Mouse (Mus musculus): ENCODE results near the gene Ankrd28. TPM values are rescaled to one million over a fixed set of nuclear protein-coding genes. Genes with fewer than 3 reads are reported as not detected.
A peak's percentile ranks its signal among the peaks of the same experiment; 100 is the strongest.

Gene Ankrd28
- total RNA-seq, 1 experiment from 2014 or later, result 102 TPM

DNA sequence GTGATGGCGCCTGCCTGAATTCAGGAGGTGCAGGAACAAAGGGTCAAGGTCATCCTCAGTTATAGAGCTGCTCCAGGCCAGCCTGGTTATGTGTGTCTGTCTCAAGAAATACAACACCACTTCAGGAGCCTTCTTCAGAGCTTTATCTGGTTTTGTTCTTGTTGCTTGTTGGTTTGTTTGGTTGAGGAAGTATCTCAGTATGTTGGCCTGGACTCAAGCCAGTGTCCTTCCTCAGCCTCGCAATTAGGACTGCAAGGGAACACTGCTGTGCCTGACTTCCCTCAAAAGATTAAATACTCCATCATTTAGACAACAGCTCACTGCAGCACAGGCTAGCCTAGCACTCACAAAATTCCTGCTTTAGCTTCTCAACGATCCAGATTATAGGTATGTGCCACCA, 109.2 kb downstream of the Ankrd28 start:
- no peak for ATAC-seq (replicated peaks; ENCODE audit: low read depth, poor library complexity, severe bottlenecking)

- no peak for ATAC-seq (replicated peaks; ENCODE audit: low read depth, poor library complexity, severe bottlenecking)
Measured at GRCm38 (mm10) chr14:31718332-31718731, 112.1 kb downstream of the Ankrd28 start.

DNA sequence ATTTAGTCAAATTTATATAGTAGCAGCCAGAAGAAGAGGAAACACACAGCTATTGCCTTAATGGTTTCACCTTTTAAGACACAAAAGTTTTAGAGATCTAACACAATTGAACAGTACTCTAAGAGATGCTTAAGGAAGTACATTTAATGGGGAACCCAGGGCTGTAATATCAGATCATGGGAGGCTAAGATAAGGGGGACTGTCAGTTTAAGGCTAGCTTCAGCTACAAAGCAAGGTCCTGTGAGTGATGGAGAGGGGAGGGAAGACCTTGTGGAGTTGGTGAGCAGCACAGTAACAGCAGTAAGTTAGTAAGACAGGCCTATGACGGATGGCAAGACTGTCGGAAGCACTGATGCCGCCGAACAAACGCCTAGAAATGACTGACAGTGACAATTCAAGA, 113.1 kb downstream of the Ankrd28 start:
- no peak for ATAC-seq (replicated peaks; ENCODE audit: low read depth, poor library complexity, severe bottlenecking)

DNA sequence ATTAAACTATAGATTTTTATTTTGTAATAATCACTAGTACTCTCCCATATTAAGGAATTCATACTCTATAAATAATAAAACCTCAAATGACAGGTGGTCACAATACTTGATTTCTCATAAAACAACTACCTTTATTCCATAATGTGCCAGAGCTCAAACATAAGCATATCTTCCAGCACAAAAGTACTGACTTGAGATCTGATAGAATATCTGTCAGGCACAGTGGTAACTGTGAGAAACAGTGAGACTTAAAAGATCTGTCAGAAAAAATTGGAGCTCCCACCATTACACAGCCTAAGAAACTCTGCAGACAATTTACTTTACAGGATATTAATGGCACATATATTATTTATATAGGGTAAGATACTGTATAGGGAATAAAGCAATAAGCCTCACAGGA, 114.8 kb downstream of the Ankrd28 start:
- no peak for ATAC-seq (replicated peaks; ENCODE audit: low read depth, poor library complexity, severe bottlenecking)

GRCm38 (mm10) chr14:31709343-31709742, 121.1 kb downstream of the Ankrd28 start:
- ATAC-seq (replicated peaks; ENCODE audit: low read depth, poor library complexity, severe bottlenecking), result no peak

DNA sequence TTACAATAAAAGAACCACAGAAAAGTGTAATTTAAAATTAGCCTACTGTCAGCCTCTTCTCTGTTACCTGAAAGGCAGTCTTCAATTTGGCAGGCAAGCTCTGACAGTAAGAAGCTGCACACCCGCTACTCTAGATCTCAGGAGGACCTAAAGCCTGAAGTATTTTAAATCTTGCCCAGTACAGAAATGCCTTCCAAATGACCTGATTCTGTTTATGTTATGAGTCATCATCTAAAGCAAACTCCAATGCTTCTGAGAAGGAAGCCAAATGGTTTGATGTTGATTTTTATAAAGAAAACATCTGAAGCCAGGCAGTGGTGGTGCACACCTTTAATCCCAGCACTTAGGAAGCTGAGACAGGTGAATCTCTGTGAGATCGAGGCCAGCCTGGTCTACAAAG, 130.1 kb downstream of the Ankrd28 start:
- ATAC-seq (replicated peaks; ENCODE audit: low read depth, poor library complexity, severe bottlenecking), result no peak

DNA sequence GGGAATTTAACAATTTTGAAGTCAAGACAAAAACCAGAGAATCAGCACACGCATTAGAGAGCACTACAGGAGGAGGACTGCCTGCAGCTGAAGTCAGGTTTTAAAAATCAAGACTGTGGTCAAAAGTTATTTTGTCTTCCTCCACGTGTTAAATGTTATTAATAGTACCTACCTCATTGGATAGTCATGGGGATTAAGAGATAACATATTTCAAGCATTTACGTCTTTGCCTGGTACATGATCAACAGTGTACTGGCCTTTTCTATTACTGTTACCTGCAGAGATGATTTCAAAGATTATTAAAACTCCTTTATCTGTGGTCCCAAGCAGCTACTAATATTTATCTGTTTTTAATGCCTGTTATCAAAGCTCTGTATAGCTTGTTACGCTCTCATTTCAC, 132.7 kb downstream of the Ankrd28 start:
- no peak for ATAC-seq (replicated peaks; ENCODE audit: low read depth, poor library complexity, severe bottlenecking)

DNA sequence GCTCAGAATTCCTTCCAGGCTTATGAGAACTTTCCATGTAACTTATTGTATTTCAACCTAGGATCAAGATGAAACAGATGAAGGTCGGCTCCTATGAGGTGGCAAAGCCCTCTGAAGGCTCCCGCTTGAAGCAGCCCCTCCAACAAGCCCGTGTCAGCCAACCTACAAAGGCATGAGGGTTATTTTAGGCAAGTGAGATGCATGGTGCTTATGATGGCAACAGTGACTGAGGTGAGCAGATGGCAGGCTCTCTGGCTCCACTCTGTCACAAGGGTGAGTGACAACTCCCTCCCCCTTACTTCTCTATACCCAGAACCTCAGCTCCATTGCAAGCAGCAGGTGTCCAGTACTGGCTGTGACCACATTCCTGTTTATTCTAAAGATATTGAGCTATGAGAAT, 133.1 kb downstream of the Ankrd28 start:
- ATAC-seq (replicated peaks; ENCODE audit: low read depth, poor library complexity, severe bottlenecking), result no peak

DNA sequence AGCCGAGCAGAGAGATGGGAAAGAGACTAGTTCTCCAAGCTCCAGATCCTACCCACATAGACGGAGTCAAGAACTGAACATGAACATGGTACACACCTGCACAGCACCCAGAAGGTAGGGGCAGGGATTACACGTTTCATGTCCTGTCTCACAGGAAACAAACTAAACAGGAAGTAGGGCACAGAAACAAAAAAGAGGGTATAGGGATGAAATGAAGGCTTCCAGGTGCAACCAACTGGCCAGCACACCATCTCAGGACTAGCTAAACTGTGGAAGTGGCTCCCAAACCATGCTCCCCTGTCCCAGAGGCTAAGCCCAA, 133.5 kb downstream of the Ankrd28 start:
- no peak for ATAC-seq (replicated peaks; ENCODE audit: low read depth, poor library complexity, severe bottlenecking)

- ATAC-seq (replicated peaks; ENCODE audit: low read depth, poor library complexity, severe bottlenecking), result no peak
Measured at GRCm38 (mm10) chr14:31696206-31696984, 134.1 kb downstream of the Ankrd28 start.

DNA sequence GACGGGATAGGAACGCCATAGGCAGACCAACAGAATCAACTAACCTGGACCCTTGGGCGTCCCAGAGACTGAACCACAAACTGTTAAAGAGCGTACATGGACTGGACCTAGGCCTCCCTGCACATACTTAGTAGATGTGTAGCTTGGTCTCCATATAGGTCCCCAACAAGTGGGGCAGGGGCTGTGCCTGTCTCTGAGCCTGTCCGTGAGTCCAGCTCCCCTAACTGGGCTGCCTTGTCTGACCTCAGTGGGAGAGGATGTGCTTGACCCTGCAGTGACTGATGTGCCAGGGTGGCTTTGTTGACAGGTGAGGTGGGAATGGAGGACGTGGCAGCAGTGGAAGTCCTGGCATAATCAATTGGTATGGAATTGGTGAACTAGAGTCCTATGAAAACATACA, 137.9 kb downstream of the Ankrd28 start:
- no peak for ATAC-seq (replicated peaks; ENCODE audit: low read depth, poor library complexity, severe bottlenecking)

DNA sequence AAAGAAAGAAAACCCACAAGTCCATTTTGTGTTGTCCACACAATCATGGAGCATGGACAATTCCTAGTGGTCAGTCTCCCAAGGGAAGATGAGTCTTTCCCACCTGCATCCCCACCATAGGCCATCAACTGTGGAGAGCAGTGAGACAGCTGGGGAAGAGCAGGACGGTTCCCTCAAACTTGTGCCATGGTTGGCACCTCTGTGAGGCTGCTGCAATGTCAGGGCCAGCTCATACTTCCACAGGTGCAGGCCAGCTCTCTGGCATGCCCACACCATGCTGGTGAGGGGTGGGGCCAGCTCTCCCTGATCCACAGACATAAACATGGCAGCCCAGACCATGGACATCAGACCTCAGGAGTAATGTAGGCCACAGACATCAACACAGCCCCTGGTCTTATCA, 144.2 kb downstream of the Ankrd28 start:
- no peak for ATAC-seq (replicated peaks; ENCODE audit: low read depth, poor library complexity, severe bottlenecking)

- ATAC-seq (replicated peaks; ENCODE audit: low read depth, poor library complexity, severe bottlenecking), result peak; percentile 76
Measured at GRCm38 (mm10) chr14:31685680-31686079, 144.8 kb downstream of the Ankrd28 start.

DNA sequence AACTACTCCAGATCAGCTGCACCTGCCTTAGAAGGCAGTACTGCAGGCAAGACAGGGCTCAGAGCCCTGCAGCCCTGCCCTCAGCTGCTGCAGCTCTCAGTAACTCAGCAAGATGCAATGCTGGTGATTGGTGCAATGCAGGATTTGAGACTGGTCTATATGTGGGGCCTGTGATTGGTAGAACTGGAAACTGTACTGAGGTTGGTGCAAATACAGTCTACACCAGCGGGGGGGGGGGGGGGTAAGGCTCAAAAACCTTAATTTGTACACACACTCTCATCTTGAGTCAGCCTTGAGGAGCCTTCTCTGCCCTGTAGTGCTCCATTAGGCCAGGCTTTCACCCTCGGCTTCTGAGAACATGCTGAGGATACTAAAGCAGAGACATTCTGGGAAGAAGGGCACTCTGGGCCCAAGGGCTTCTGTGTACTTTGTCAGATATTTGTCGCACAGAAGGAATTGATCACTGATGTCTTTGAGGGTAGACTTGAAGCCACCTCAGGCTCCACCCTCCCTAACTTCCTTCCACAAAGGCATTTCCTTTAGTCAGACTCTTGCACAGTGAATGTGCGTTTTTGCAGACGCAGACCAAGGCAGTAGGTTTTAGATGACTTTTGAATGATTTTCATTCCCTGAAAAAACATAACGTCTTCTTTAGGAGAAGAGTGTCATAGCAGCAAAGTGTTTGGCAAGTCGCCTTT, 146.0 kb downstream of the Ankrd28 start:
- peak; percentile 36; the same call in 1 of the 2 replicates for ATAC-seq (replicated peaks; ENCODE audit: low read depth, poor library complexity, severe bottlenecking)

GRCm38 (mm10) chr14:31683610-31684009, 146.8 kb downstream of the Ankrd28 start:
- peak; percentile 66 for ATAC-seq (replicated peaks; ENCODE audit: low read depth, poor library complexity, severe bottlenecking)

GRCm38 (mm10) chr14:31681931-31682555, 148.4 kb downstream of the Ankrd28 start:
- ATAC-seq (replicated peaks; ENCODE audit: low read depth, poor library complexity, severe bottlenecking), result no peak

GRCm38 (mm10) chr14:31681291-31681690, 149.2 kb downstream of the Ankrd28 start:
- no peak for ATAC-seq (replicated peaks; ENCODE audit: low read depth, poor library complexity, severe bottlenecking)

DNA sequence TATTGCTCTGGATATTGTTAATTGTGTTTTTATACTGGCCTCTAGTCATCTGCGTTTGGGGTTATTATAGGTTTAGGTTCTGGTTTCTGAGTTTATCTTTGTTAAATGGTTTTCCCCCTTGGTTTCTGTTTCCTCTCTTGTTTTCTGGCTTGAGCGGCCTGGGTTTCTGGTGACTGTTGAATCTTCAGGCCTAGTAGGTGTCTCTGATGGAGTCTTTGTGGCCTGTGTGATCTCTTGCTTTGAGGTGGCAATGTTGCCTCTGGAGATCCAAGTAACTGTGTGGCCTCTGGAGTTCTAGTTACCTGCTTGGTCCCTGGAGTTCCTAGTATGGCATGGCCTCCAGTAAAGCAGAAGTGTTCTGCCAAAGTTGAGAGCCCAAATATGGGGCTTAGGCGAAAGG, 149.8 kb downstream of the Ankrd28 start:
- no peak for ATAC-seq (replicated peaks; ENCODE audit: low read depth, poor library complexity, severe bottlenecking)

- ATAC-seq (replicated peaks; ENCODE audit: low read depth, poor library complexity, severe bottlenecking), result no peak
Measured at GRCm38 (mm10) chr14:31671635-31672320, 158.7 kb downstream of the Ankrd28 start.

GRCm38 (mm10) chr14:31669642-31670490, 160.6 kb downstream of the Ankrd28 start:
- peak; percentile 86 for ATAC-seq (replicated peaks; ENCODE audit: low read depth, poor library complexity, severe bottlenecking)
